Mouse (Mus musculus): ENCODE measurements at regions not wholly inside any gene's neighbourhood (a gene's known extent, or its start where the extent isn't known, plus 50 kb on each side); places are given as distances from the start of the nearest gene placed in this dataset.

- no peak for ATAC-seq (ENCODE audit: low TSS enrichment)
These were observed 109.8 kb upstream of the Hey2 start for GRCm38 (mm10) chr10:30952410-30952809.

GRCm38 (mm10) chr10:30946601-30947000 lies 104.0 kb upstream of the Hey2 start:
- ATAC-seq (ENCODE audit: low TSS enrichment), result no peak

GRCm38 (mm10) chr10:30918322-30918988 lies 75.9 kb upstream of the Hey2 start:
- ATAC-seq (ENCODE audit: low TSS enrichment), result no peak

GRCm38 (mm10) chr10:30893771-30894170 lies 51.2 kb upstream of the Hey2 start:
- ATAC-seq (ENCODE audit: low TSS enrichment), result no peak
